Mouse (Mus musculus) heart, embryonic 16.5 days (tissue): ENCODE measurements around the gene Olfr374. TPM values are rescaled to one million over a fixed set of nuclear protein-coding genes. Genes with fewer than 3 reads are reported as not detected.

Experiments used
- ATAC-seq: fragments of 200-750 bp; cut with Nextera tagmentation; replicated peaks from 2 replicates; pipeline ENCODE4 v1.8.0; 2017; ENCODE audit warnings: moderate number of reproducible peaks; ENCODE audit not compliant: insufficient read depth, low FRiP score; ENCODE audit errors: extremely low read depth
- H3K27ac ChIP-seq: fragments of 300-500 bp; sonication (generic); 2 replicates; pipeline ENCODE4 v1.5.1; 2014; ENCODE audit warnings: mild to moderate bottlenecking, low read length, control low read depth, moderate library complexity
- H3K27me3 ChIP-seq: fragments of 300-500 bp; sonication (generic); 2 replicates; pipeline ENCODE4 v1.6.1; 2014; ENCODE audit warnings: low read length, mixed read lengths; ENCODE audit not compliant: control insufficient read depth, insufficient read depth
- H3K36me3 ChIP-seq: fragments of 300-500 bp; sonication (generic); 2 replicates; pipeline ENCODE4 v1.6.1; 2014; ENCODE audit not compliant: control insufficient read depth, insufficient read depth
- H3K4me1 ChIP-seq: fragments of 300-500 bp; sonication (generic); 2 replicates; pipeline ENCODE4 v1.6.1; 2014; ENCODE audit warnings: low read length, mixed read lengths; ENCODE audit not compliant: control insufficient read depth, insufficient read depth
- H3K4me2 ChIP-seq: fragments of 300-500 bp; sonication (generic); 2 replicates; pipeline ENCODE4 v1.6.1; 2014; ENCODE audit warnings: low read depth, mild to moderate bottlenecking, control low read depth, low read length
- H3K4me3 ChIP-seq: fragments of 300-500 bp; sonication (generic); 2 replicates; pipeline ENCODE4 v1.5.1; 2014; ENCODE audit warnings: mild to moderate bottlenecking, control low read depth, low read length
- H3K9ac ChIP-seq: fragments of 300-500 bp; sonication (generic); 2 replicates; pipeline ENCODE4 v1.6.1; 2014; ENCODE audit warnings: low read length, control low read depth
- H3K9me3 ChIP-seq: fragments of 300-500 bp; sonication (generic); replicated peaks from 2 replicates; pipeline ENCODE4 v1.6.1; 2016; ENCODE audit warnings: low read length; ENCODE audit not compliant: control insufficient read depth
- WGBS: fragments of 180-500 bp; shearing (Covaris S2); extraction: QIAGEN DNeasy Blood & Tissue Kit; methylation state at CpG from one replicate; pipeline ENCODE4 v1.1.7; 2014; 5-methylcytosine and 5-hydroxymethylcytosine counted together
- polyA plus RNA-seq: library from polyadenylated mRNA; unstranded; fragments of >200 nt; fragmentation: Nextera tagmentation; extraction: Ambion mirVana; gene quantifications from 2 replicates; pipeline ENCODE4 v1.2.1, GENCODE M21; 2015

Olfr374 gene
- polyA plus RNA-seq, 1 experiment from 2014 or later = not detected

GRCm38 (mm10) chr8:72158726-72159125 lies 51.9 kb downstream of the Olfr374 start:
- 74% methylated on average over 3 of the region's 3 CpGs for WGBS
- Histone ChIP-seq H3K27ac (no peak overlapping the region), H3K4me2 (no peak overlapping the region), H3K4me1 (peaks cover 22% of the 10 kb centered on the region), H3K9me3 (no peaks in the 10 kb centered on the region), H3K27me3 (no peaks in the 10 kb centered on the region), H3K36me3 (0 out of 2 replicates have a peak, but pooled peaks cover 2% of the 10 kb centered on the region), H3K4me3 (no peak overlapping the region), H3K9ac (no peak overlapping the region)
- ATAC-seq = no peak

GRCm38 (mm10) chr8:72160007-72160406 lies 53.2 kb downstream of the Olfr374 start:
- H3K9ac ChIP-seq = peak overlapping the region; percentile 56
- H3K36me3 ChIP-seq = peaks cover 9% of the 10 kb centered on the region; the same call in 1 of the 2 replicates
- no peaks in the 10 kb centered on the region for H3K27me3 ChIP-seq
- peak overlapping the region; percentile 66 for H3K4me2 ChIP-seq
- H3K27ac ChIP-seq = no peak overlapping the region
- H3K4me1 ChIP-seq = peaks cover 22% of the 10 kb centered on the region
- WGBS = 61% methylated on average over 3 of the region's 3 CpGs
- ATAC-seq = no peak
- no peaks in the 10 kb centered on the region for H3K9me3 ChIP-seq
- peak overlapping the region; percentile 58 for H3K4me3 ChIP-seq

GRCm38 (mm10) chr8:72160707-72161697 lies 54.2 kb downstream of the Olfr374 start, which contains the start of gene Rab8a:
Gene Rab8a, plus strand, starts transcription at chr8:72161200.
- Histone ChIP-seq H3K36me3 (peaks cover 9% of the 10 kb centered on the region; the same call in 1 of the 2 replicates), H3K4me1 (peaks cover 22% of the 10 kb centered on the region), H3K9ac (peak within 1 kb of the TSS; percentile 98), H3K4me3 (peak within 1 kb of the TSS; percentile 100), H3K27me3 (no peaks in the 10 kb centered on the region), H3K27ac (peak within 1 kb of the TSS; percentile 91), H3K9me3 (no peaks in the 10 kb centered on the region), H3K4me2 (peak within 1 kb of the TSS; percentile 95)
- WGBS = under 1% methylated on average over 82 of the region's 82 CpGs
- peak; percentile 97 for ATAC-seq

- peaks cover 9% of the 10 kb centered on the region; the same call in 1 of the 2 replicates for H3K36me3 ChIP-seq
- ATAC-seq = no peak
- H3K27me3 ChIP-seq = no peaks in the 10 kb centered on the region
- H3K9me3 ChIP-seq = no peaks in the 10 kb centered on the region
- peaks cover 22% of the 10 kb centered on the region for H3K4me1 ChIP-seq
- H3K4me3 ChIP-seq = no peak overlapping the region; the same call in 1 of the 2 replicates
- no peak overlapping the region for H3K9ac ChIP-seq
- peak overlapping the region; percentile 95 for H3K4me2 ChIP-seq
- H3K27ac ChIP-seq = no peak overlapping the region
Measured at GRCm38 (mm10) chr8:72162821-72163220, 56.0 kb downstream of the Olfr374 start.

Other genes with a start within 250 kb of the Olfr374 start
- gene Zfp709, start 225.0 kb upstream of the Olfr374 start, polyA plus RNA-seq = 4.5 and 6.1 TPM in 2 replicates
- 2.8 and 2.9 TPM in 2 replicates for gene Zfp882, start 198.4 kb upstream of the Olfr374 start, polyA plus RNA-seq
- 26.4 and 26.9 TPM in 2 replicates for gene Zfp617, start 198.4 kb upstream of the Olfr374 start, polyA plus RNA-seq
- gene Zfp961, start 156.0 kb upstream of the Olfr374 start, polyA plus RNA-seq = 10.6 and 12.5 TPM in 2 replicates
- gene Cyp4f18, start 97.4 kb upstream of the Olfr374 start, polyA plus RNA-seq = 0.74 and 1.8 TPM in 2 replicates
- gene Olfr372, start 65.8 kb upstream of the Olfr374 start, polyA plus RNA-seq = not detected in 2 replicates
- gene Olfr373, start 23.9 kb upstream of the Olfr374 start, polyA plus RNA-seq = not detected in 2 replicates
- gene Tpm4, start 27.9 kb downstream of the Olfr374 start, polyA plus RNA-seq = 351 and 381 TPM in 2 replicates
- 77.4 and 101 TPM in 2 replicates for gene Rab8a, start 54.2 kb downstream of the Olfr374 start, polyA plus RNA-seq
- 0.55 and 1.1 TPM in 2 replicates for gene Hsh2d, start 82.6 kb downstream of the Olfr374 start, polyA plus RNA-seq
- gene Cib3, start 105.8 kb downstream of the Olfr374 start, polyA plus RNA-seq = not detected in 2 replicates
- not detected in 2 replicates for gene Gm11034, start 106.6 kb downstream of the Olfr374 start, polyA plus RNA-seq
- 44.1 and 46.6 TPM in 2 replicates for gene Fam32a, start 112.7 kb downstream of the Olfr374 start, polyA plus RNA-seq
- 120 and 121 TPM in 2 replicates for gene Ap1m1, start 133.0 kb downstream of the Olfr374 start, polyA plus RNA-seq
- 15.0 and 30.4 TPM in 2 replicates for gene Gm10282, start 198.2 kb downstream of the Olfr374 start, polyA plus RNA-seq
- 14.8 and 15.3 TPM in 2 replicates for gene Klf2, start 212.0 kb downstream of the Olfr374 start, polyA plus RNA-seq